Mouse (Mus musculus) adrenal gland, postnatal 36 days (tissue): Measurements from ENCODE around the gene Anapc7. TPM values are rescaled to one million over a fixed set of nuclear protein-coding genes. Genes with fewer than 3 reads are reported as not detected.
"Not testable (repeated sequence)": the region's sequence is repeated elsewhere in the genome, so short reads cannot be mapped to it uniquely, and the experiment has no call there.

Source experiments
- DNase-seq, 2 experiments: peaks; one replicate each; pipeline ENCODE4 v3.0.0; 2021; ENCODE audit warnings: mixed read lengths in 1 of 2
- total RNA-seq, 2 experiments: library from RNA; stranded (reverse); gene quantifications; 2 replicates each; pipeline ENCODE4 v1.2.3; 2021

The Anapc7 gene
- total RNA-seq, 2 experiments from 2014 or later: 44.2 to 52.2 TPM

DNA sequence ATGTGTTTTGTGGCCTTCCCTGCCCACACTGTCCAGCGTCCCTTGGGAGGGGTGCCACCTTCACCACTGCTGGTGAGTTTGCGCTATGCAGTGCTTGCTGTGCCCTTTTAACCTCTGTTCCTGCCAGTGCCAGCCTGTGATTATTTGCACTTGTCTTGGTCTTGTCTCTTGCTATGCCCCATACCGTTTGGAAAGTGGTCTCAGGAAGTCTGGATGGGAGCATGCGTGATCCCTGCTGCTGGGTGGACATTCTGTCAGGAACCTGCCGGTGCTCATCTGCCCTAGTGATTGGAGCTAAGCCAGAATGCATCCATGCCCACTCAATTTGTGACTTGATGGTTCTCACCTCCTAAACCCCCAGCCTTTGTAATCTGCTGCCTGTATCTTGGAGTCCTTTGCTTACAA is 29.4 kb downstream of the Anapc7 start:
- no peak for DNase-seq

DNA sequence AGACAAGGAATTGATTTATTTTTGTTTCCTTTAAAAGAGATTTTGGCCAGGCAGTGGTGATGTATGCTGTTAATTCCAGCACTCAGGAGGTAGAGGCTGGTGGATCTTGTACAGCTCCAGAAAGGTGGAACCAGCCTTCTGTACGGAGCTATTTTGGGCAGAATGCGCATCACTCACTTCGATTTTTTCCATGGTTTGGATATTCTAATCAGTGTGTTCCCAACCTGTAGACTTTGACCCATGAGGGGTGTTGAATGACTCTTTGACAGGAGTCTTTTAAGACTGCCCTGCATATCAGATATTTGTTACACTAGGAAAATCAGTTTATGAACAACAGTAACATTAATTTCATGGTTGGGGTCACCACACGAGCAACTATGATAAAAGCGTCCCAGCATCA is 29.8 kb downstream of the Anapc7 start:
- no peak for DNase-seq

DNA sequence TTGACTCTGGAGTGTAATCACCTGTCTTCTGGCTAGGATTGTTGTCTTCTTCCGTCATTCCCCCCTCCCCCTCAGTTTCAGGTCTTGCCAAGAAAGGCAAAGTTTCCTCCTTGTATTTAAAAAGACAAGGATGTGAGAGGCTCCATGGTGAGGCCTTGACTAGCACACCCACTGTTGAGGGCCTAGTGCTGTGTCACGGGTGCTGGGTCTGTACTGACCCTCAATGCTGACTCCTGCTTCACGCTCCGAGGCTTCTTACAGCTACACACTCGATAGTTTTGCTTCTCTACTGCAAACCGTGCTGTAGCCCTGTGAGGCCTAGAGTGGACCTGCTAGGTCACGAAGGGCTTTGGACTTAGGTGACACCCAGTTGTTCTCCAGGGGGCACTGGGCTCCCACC is 30.7 kb downstream of the Anapc7 start:
- DNase-seq: no peak

DNA sequence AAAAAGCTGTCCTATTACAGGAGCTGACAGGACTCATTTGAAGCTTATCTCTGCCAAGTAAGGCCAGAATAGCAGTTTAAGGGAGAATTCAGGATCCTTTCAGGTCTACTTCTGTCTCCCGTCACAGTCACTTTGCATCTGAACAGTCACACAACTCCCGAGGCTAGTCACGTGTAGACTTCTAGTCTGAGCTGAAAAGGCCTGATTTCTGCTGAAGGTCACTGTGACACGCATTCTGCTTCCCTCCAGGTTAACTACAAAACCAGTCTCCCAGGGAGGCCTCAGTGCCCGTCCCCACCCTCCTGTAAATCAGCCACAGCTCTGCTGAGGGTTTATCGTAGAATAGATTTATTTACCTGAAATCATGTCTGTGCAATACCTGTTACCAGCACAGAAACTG is 31.7 kb downstream of the Anapc7 start:
- DNase-seq: no peak

DNA sequence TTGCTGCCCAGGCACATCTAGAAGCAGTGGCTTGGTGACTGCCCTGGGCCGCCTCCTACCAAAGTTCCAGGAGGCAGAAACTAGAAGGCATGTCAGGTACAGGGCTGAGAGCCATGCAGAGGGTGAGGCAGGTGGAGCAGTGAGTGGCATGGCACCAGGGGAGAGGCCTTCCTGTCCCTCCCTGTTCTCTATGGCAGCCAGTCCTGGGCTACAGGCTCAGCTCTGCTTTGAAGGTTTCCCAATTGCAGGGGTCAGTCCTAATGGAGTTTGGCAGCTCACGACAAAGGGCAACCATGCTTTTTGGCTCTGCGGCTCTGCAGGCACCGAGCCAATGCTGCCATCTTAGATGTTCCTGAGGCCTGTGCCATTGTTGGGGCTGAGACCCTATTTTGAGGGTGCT is 32.9 kb downstream of the Anapc7 start:
- peak in 1 of 2 experiments; percentile 45 for DNase-seq

DNA sequence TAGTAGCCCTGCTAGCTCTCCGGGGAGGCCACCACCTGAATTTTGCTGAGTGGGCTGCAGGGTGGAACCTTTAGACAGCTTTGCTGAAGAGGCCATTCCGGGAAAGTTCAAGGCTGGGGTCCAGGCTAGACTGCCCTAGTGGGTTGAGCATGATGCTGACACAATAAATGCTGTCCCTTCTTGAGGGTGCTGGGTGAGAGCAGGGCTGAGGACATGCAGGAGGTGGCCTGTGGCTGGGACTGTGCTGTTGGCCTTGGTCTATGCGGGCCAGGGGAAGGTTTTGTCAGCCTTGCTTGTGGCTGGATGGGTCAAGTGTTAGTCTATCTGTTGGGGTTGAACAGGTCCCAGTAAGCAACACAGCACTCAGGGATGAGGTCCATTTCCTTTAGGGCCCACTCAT is 33.4 kb downstream of the Anapc7 start:
- peak in 1 of 2 experiments; percentile 33 for DNase-seq

DNA sequence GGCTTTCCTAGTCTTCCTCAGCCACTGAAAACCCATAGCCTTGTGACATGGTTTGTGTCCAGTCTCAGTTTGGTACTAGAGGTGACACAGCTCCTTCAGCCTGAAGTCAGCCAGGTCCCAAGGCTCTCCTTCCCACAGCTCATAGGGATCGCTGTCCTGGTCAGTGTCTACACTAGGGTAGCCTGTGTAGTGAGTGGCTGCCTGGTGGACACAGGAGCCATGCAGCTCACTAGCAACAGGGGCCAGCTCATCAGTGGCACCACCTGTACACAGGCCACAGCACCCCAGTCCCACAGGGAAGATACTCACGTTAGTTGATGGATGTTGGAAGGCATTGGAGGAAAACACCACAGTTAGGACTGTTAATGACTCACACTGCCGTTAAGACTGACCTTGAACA is 34.1 kb downstream of the Anapc7 start:
- no peak for DNase-seq

DNA sequence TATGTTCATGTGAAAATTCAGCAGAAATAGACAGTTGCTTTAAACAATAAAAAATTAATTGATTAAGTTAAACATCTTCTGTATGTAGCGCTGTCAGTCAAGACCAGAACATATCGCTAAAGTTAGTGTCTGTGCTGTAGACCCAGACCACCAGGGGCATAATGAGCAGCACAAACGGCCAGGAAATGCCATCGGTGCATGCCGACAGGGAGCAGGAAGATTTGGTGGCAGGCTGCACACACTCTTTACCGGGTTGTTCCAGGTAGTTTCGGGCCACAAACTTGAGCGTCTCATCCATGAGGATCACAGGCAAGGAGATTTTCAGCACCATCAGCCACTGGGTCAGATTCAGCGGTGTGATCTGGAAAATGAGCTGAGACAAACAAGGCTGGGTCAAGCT is 35.6 kb downstream of the Anapc7 start:
- not testable (repeated sequence) for DNase-seq

DNA sequence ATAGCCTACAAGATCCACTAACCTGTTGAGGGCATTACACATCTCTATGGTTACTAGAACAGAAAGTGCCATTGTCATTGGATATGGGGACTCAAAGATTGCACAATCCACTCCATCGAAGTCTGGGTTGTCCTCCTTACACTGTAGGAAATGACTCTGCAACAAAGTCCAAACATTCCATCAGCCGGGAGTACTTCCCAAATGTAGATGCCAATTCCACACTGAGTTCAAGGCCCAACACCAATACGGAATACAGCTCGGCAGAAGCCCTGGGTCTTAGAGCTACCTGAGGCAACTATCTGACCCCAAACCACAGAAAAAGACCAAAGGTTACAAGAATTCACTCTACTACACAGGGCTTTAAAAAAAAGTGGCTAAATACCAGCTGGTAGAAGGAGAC is 36.6 kb downstream of the Anapc7 start:
- no peak for DNase-seq

DNA sequence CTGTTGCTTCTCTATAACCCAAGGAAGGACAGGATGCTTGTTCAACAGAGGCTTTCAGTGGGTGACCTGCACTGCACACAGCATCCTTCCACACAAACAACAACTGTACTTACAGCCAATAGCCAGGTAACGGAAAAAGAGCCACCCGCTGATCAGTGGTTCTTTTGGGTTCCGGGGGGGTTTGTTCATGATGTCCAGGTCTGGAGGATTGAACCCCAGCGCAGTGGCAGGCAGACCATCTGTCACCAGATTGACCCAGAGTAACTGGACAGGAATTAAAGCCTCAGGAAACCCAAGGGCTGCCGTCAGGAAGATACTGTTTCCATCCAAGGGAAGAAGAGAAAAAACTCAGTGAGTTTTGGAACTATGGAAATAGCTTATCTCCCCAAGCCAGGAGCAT is 37.8 kb downstream of the Anapc7 start:
- DNase-seq: no peak

DNA sequence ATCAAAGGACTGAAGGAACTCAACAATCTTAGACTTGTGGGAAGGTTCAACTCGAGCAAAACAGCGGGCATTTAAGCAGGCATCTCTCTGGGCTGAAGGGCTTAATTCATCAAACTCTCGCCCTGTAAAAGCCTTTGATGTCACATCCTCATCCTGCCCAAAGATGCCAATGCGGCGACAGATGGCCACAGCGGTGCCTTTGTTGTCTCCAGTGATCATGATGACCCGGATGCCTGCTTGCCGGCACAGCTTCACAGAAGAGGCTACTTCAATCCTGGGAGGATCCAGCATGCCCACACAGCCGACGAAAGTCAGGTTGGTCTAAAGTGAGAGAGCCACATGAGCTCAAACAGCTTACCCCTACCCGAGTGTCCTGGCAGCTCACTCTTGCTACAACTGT is 39.2 kb downstream of the Anapc7 start:
- peak in 1 of 2 experiments; percentile 30 for DNase-seq

DNA sequence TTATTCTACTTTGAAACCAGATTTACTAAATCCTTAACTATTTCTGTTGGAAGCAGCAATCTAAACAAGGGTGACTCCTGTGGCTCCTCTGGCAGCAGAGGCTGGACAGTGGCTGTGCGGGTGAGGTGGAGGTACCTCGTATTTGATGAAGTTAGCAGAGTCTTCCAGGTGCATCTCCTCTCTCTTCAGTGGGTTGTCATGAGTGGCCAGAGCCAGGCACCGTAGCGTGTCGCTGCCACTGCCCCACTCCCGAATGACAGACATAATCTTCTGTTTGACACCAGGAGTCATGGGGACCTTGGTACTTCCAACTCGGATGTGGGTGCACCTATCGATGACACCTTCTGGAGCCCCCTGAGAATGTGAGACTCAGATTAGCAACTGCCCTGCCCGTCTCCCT is 39.9 kb downstream of the Anapc7 start:
- no peak for DNase-seq

DNA sequence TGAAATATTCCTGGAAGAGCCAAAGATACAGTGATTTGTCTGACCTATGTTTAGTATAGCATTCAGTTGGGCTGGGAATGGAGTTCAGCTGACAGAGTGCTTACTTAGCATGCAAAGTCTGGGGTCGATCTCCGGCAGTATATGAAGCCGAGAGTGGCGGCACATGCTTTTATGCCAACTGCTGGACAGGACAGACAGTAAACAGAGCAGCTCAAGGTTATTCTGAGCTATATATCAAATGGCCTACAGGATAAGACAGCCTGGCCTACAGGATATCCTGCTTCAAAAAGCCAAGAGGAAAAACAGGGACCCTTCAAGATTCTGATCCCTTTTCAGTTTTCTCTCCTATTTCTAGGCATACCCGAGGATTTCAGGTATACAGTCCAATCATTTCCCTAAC is 50.2 kb downstream of the Anapc7 start:
- no peak for DNase-seq

DNA sequence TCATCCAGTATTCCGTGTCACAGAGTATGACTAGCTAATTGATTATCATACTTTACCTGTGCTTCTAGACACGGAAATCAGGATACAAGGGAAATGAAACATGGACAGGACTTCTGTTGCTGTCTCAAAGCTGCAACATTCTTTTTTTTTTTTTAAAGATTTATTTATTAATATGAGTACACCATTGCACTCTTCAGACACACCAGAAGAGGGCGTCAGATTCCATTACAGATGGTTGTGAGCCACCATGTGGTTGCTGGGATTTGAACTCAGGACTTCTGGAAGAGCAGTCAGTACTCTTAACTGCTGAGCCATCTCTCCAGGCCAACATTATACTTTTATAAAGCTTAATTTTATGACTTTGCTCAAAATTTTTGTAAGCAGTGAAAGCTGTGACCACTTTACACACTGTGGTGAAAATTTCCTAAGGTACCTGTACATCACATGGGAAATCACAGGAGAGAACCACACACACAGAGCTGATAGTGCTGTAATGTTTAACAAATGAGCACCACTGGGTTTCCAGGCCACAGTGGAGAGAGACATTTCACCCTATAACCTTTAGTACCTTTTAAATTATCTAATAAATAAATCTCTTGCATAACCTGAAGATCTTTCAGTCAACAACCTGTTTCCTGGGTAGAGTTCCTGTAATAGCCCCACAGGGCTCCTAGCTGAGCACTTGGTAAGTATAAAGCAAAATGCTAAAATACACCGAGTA is 53.3 kb downstream of the Anapc7 start:
- DNase-seq: no peak

DNA sequence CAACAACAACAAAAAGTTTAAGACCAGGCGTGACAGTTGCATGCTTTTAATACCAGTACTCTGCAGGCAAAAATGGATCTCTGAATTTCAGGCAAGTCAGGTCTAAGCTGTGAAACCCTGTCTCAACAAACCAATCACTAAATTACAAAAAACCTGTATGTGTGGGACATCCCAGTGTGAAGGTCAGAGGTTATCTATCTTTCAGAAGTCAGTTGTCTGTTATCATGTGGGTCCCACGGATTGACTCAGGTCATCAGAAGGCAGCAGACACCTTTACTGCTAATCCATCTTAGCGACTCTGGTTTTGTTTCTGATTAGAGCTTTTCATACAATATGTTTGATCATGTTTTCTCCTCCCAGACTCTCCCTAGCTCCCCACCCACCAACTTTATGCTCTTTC is 54.6 kb downstream of the Anapc7 start:
- DNase-seq: no peak

DNA sequence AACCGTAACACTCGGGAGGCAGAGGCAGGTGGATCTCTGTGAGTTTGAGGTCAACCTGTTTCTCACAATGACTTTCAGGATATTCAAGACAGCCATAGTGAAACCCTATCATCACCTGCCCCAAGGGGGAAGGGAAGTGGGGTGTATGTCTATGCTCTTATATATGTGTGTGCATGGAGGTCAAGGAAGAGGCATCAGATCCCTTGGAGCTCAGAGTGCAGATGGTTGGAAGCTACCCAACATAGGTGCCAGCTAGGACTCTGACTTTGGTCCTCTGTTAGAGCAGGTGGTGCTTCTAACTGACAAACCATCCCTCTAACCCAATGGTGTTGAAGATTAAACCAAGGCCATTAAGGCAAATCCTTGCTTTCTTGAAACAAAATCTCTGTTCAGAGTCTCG is 56.0 kb downstream of the Anapc7 start:
- DNase-seq: no peak

DNA sequence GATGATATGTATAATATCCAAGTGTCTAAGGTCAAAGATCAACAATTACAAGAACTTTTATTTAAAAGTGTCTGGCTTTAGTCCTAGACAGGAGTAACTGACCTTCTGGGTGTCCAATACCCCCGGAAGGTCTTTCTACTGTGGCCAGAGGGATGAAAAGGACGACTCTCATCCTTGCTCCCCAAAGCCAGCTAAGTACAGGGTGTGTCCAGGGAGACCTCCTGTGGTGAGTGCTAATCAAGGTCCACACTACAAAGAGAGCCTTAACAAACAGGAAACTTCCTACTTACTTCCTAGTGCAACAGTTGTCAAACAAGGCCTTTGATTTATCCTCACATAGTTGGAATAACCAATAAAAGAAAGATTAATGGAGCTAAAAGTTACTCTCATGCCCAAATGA is 57.6 kb downstream of the Anapc7 start:
- no peak for DNase-seq

DNA sequence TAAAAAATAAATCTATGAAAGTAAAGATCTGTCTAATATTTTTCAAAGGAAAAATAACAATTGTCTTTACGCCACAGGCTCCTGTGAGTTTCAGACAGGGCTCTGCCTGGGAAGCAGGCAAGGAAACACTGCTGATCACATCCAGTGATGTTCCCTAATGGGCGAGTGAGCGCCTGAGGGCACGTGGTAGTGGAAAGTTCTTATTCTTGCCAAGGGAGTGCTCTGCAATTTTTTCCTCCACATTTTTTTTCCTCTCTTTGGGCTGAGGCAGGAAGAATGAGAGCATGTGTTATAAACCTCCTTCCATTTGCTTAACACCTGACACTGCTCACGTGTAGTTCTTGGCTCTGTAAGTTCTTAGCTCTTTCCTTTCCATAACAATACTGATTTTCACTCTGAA is 60.4 kb downstream of the Anapc7 start:
- peak; percentile 46 to 50 for DNase-seq

DNA sequence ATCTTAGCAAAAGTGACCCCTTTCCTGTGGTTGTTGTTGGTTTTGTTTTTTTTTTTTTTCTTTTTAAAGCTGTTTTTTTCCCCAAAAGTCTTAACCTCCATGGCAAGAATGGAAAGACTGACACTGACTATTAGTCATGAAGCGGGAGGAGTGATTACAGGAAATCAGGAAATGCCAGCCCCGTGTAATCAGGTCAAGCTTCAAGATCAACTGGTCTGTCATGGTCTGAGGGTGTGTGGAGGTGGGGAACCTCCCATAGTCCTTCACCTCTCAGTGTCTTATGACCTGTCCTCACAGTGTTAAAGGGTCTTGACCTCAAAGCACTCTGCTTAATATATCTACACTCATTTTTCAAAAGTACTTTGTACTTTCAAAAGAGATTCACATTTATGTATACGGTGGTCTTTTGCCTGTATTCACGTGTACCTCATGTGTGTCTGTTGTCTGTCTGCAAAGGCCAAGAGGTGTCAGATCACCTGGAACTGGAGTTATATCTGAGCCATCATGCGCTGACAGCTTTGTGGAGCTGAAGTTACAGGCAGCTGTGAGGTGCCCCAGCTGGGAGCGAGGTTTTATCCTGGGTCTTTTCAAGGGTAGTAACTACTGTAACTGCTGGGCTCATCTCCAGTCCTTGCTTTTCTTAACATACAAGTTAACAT is 61.4 kb downstream of the Anapc7 start:
- DNase-seq: peak in 1 of 2 experiments; percentile 30

DNA sequence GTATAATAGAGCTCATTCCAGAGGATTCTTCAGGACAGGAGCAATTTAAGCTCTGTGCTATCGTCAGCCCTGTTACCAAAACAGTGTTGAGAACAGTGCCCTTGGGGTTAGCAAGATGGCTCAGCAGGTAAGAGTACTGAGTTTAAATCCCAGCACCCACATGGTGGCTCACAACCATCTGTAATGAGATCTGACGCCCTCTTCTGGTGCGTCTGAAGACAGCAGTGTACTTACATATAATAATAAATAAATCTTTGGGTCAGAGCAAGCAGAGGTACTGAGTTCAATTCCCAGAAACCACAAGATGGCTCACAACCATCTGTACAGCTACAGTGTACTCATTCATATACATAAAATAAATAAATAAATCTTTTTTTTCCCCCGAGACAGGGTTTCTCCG is 64.8 kb downstream of the Anapc7 start:
- DNase-seq: not testable (repeated sequence)

DNA sequence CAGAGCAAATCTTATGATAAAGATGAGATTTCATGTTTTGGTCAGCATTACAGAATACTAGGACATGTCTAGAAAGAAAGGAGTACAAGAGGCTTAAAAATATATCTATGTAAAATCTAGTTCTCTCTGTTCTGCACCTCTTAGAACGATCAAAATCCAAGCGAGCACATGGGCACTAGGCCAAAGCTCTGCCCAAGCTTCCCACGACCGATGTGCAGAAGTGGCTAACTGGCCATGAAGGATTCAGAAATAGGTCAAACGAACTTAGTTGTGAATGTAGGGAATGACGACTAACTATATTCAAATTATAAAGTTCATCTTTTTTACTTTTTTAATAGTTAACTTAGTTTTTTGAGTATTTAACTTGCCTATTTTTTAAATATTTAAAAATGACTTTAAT is 66.3 kb downstream of the Anapc7 start:
- DNase-seq: no peak

DNA sequence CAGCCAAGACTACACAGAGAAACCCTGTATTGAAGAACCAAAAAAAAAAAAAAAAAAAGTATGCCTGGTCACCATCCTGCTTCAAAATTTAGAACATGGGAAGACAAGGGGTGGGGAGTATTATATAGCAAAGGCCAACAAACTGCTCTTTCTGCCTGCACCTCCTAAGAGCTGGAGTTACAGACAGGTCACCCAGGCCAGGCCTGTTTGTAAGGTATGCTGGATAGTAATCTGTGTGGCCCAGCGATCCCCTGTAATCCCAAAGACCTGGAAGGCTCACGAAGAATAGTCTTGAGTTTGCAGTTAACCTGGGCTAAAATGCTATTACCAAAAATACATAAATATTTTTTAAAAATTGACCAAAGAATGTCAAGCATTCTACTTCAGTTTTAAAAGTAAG is 68.7 kb downstream of the Anapc7 start:
- DNase-seq: no peak

DNA sequence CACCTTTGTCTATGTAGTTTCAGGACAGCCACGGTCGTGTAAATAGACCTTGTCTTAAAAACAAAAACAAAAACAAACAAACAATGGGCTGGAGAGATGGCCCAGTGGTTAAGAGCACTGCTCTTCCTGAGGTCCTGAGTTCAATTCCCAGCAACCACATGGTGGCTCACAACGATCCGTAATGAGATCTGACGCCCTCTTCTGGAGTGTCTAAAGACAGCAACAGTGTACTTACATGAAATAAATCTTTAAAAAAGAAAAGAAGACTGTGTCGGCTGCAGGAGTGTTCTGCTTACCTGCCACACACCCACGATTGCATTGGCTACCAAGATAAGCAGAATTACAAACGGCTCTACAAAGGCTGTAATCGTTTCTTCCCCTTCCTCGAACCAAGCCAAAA is 69.9 kb downstream of the Anapc7 start:
- DNase-seq: no peak

DNA sequence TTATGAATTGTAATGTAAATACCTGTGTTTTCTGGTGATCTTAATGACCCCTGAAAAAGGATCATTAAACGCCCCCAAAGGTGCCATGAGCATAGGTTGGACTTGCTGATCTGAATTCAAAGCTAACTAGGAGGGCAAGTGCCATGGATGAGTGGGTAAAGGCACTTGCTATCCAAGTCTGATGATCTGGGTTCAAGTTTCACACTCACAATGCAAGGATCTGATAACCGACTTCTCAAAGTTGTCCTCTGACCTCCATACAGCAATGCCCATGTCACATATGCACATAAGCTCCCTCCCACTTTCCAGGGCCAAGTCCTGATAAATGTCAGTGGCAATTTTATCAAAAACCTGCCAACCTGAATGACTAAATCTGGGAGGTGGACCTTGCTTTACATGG is 71.5 kb downstream of the Anapc7 start:
- DNase-seq: no peak
